Mouse (Mus musculus) left cerebral cortex, postnatal 10 days (tissue): ENCODE results near the gene Iqgap2. TPM values are rescaled to one million over a fixed set of nuclear protein-coding genes. Genes with fewer than 3 reads are reported as not detected.

Experiments used
- DNase-seq, 2 experiments: peaks; one replicate each; pipeline ENCODE4 v3.0.0; 2021 to 2022; ENCODE audit warnings: low spot score in 2 of 2, mixed read lengths in 1 of 2; ENCODE audit errors: extremely low spot score in 1 of 2
- intact Hi-C: fragments of 180-260 bp; cut with DNase I; formaldehyde crosslinking; loops from one replicate; pipeline ENCODE4 v1.15.1; 2025
- total RNA-seq, 2 experiments: library from RNA; stranded (reverse); gene quantifications; 2 replicates each; pipeline ENCODE4 v1.2.3; 2021

Iqgap2 gene
- total RNA-seq, 2 experiments from 2014 or later: 10.9 TPM

DNA sequence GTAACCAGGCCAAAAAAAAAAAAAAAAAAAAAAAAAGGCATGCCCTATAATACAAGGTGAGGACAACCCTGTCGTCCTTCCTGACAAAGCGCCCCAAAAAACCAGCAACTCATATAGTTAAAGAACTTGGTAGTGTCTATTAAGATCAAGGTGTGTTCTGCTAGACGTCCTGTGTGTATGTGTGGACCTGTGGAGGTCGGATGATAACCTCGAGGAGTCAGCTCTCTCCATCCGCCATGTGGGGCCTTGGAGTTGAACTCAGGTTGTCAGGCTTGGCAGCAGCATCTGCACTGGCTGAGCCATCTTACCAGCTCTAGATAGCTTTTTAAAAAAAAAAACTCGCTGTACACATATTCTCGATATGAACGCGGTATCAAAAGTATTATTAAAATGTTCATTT lies 2.4 kb downstream of the Iqgap2 start:
- no peak for DNase-seq
- intact Hi-C loops: no loop called here

DNA sequence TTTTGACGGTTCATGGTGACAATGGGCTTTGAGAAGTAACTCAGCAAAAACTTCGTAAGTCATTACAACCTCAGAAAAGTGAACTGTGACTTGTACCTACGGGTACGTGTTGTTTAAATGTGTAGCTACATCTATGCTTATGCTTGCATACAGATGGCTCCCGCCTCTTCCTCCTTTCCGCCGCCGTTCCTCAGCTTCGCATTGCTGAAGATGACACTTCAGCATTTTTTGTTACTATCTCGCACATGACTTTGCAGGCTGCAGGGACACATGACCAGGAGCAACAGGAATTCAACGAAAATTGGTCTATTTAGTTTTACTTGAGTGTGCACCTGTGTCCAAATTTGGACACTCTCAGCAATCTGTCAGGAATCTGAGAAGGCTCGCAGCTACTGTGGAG lies 3.1 kb downstream of the Iqgap2 start:
- intact Hi-C loops: no loop called here
- DNase-seq: no peak

DNA sequence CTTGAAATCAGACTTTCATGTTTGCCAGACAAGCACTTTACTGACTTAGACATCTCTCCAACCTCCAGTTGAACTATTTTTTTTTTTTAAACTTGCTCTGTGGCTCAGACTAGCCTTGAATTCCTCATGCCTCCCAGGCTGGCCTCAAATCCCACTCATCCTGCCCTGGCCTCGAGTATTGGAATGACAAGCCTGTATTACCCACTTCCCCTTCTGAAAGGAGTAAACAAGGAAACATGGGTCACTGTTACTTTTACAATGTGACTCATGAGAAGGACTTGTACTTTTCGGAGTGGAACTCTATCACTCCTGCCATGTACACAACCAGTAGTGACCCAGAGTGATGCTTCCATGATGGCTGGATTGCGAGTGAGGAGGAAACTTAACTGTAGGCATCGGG lies 3.6 kb downstream of the Iqgap2 start:
- DNase-seq: no peak
- intact Hi-C loops: no loop called here

DNA sequence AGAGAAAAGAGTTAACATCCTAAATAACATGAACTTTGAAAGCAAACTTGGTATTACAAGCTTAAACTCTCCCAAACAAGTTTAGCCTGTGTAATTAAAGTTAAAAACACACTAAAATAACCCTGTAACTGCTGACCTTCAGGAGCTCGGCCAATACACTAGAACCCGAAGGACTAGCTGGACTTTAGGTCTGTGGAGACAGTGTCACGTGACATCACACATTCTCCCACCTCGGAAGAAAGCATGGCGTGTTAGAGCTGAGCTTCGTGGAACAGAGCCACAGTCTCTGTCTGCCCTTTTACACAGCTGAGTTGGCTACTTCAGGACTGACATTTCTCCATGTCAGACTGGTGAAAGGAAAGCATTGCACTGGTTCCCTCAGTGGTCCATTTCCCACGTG lies 4.3 kb downstream of the Iqgap2 start:
- intact Hi-C loops: no loop called here
- DNase-seq: no peak

DNA sequence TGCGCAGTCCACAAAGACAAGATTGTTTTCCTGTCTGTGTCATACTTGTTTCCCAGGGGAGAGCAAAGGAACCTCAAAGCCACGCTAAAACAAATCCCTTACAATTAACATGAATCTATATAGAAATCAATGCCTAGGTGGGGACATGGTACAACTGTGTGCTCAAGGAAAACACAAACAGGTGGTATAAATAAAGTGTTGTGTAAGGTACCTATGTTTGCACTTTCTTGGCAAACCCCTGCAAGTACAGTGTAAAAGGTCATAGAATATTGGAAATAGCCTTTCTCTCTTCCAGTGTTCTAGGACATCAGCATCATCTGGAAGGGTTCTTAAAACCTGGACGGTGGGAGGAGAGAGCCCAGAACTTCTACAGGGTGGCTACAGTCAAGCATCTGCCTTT lies 7.3 kb downstream of the Iqgap2 start:
- no peak for DNase-seq
- intact Hi-C loops: no loop called here

DNA sequence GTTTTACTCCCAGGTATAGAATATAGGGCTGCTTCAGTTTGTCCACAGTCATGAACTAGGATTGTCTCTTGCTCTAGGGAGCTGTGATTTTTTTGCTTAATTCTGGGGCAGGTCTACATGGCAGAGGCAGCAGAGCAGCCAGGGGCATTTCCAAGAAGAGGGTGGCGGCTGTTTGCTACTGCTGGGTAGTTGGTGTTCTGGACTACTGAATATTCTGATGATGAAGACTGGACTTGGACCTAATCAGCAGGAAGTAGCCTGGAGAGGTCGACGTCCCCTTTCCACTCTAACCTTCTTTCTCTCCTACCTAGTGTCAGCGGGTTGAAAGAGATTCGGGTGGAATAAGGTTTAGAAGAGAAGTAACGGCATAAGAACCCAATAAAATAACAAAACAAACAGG lies 9.7 kb downstream of the Iqgap2 start:
- DNase-seq: no peak
- intact Hi-C loops: no loop called here

DNA sequence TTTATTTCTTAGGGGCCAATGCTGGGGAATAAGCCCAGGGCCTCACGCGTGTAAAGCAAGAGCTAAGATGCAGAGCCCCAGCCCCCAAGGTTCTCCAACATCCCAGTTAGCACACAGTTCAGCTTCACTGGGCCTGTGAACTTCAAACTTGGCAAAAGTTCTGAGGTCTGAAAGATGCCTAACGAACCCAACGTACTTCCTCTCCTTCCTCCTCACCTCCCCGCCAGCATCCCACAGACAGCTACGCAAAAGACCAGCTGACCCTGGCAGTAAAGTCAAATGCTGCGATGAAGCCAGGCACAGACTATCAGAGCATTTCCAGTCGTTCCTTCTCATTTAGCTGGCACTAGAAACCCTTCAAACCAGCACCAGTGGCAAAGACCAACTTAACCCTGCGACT lies 10.3 kb downstream of the Iqgap2 start:
- DNase-seq: no peak
- intact Hi-C loops: no loop called here

DNA sequence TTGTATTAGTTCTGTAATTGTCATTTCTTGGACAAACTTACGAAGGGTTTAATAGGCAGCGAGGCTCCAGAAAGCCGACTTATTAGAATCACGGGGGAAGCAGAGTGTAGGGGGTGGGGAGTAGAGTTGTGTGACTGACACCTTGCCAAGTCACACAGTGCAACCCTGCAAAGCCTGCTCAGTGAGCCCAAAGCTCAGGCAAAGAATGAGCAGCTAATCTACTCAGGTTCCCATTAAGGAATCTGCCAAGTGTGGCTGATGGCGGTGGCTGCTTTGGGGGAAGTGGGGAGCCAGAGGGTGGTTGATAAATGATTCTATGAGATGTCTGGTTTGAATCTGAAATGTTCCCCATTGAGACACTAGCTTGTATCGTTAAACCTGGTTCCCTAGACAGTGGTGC lies 11.1 kb downstream of the Iqgap2 start:
- no peak for DNase-seq

DNA sequence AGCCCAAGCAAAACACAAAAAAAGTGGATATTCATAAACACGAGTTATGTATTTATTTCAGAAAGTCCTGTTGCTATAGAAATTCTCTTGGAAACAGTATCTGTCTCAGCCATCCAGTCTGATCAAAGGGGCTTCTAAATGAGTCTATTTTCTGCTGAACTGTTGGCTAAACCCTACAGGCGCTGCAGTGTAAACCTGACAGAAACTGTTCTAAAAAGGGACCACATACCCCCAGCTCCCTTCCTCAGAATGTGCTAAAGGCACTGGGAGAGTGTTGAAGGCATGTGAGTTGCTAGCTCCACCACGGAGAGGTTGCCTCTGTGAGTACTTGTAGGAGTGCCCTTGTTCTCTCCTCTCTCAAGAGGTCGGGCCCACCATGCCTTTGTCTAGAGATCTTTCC lies 19.7 kb downstream of the Iqgap2 start:
- intact Hi-C loops: no loop called here
- peak in 1 of 2 experiments; percentile 42 for DNase-seq

More for the DNA sequence above, 11.1 kb downstream of the Iqgap2 start:
- intact Hi-C loops: no loop called here

DNA sequence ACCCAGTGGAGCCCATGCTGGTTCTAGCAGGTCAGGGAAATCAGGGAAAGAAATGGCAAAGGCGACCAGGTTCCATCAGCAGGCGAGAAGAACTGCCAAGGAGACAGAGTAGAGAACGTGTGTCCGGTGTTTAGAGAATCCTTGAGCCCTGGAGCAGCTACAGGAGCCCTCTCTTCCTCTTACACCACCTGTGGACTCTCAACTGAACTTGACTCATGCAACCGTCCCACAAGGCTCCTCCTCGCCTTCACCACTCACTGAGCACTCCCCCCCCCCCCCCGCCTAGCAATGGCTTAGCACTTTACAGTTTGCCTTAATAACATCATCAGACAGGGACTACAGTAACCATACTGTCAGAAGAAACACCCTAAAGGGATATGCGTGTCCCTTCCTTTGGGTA lies 21.1 kb downstream of the Iqgap2 start:
- intact Hi-C loops: no loop called here

DNA sequence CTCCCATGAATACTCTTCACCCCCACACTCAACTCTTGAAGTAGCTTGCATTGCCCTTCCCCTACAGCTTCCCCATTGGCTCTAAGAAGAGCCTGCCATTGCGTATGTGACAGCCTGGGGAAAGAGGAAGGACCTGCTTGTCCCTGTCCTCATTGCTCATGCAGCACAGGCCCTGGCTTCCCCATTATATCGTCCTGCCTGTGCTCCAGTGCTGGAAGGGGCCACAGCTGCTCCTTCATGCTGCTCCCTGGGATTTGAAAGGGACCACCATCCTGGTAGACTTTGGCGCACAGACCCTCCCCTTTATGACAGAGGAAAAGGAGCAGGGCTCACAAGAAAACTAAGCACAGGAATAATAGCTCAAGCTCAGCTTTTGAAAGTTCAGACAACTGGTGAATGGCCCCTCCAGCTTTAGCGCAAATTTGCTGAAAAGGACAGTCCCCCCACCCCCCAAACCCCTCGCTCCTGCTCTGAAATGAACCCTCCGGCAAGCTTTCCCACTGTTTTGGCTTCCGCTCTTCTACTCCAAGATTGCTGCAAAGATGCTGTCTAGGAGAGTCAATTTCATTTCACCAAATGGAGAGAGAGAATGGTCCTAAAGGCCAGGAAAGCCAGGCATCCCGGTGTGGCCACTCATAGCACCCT lies 22.7 kb downstream of the Iqgap2 start:
- no peak for DNase-seq
- intact Hi-C loops: no loop called here

More for the DNA sequence above, 21.1 kb downstream of the Iqgap2 start:
- no peak for DNase-seq

DNA sequence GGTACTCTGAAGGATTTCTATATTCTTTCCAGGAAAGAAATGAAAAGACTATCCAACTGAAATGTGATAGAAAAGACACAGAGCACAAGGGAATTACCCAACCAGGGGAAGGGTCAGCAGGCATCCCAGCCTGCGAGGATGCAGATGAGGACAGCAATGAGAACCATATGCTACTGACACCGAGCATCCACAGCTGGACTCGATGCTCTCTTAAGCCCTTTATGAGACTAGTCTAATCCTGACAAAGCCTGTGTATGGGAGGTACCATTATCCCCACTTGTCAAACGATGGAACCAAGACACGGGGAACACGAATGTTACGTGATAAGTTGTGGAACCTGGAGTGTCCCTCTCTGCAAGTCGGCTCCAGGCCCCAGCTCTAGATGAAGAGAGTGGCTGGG lies 29.5 kb downstream of the Iqgap2 start:
- DNase-seq: no peak
- intact Hi-C loops: no loop called here

DNA sequence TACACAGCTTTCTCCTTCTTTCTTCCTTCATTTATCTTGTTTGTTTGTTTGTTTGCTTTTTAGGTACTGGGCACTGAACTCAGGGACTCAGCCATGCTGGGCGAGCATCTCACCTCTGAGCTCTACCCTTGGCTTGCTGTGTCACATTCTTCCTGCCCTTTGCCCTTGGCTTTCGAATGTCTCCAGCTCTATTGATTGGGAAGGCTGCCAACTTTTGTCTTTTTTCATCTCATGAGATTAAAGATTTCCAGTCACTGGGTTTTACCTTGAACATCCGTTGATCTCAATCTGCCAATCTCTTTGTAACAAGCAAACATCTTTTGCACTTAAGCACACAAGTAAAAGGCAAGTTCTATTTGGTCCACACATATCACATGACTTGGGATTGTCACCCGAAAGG lies 32.5 kb downstream of the Iqgap2 start:
- no peak for DNase-seq
- intact Hi-C loops: no loop called here

DNA sequence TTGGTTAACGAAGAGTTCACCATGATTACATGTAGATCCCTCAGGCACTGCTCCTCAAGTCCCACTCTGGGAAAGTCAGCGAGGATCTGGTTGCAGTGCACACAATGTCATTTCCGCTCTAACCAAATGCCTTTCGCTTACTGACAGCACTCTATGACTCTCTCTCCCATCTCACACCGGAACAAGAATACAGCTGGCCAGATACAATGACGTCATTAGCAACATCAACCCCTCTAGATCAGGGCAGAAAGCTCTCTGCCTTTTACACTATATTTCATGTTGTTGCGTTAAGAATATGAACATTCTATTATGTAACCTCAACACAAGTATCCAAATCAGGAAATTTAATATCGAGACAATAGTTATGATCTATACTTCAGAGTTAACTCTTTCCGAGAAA lies 32.9 kb downstream of the Iqgap2 start:
- intact Hi-C loops: no loop called here
- DNase-seq: no peak

DNA sequence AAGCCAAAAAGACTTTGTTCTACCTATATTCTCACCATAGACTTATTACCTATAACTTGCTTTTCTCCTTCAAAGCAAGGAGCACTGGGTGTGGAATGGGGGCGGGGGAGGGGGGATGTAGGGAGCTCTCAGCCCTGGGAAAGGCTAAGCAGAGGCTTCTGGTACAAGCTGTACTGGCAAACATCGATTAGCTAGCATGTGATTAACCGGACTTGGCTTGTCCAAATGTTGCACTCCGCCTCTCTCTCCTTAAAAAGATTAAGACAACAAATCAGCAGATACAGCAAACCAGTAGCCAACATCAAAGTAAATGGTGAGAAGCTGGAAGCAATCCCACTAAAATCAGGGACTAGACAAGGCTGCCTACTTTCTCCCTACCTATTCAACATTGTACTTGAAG lies 36.2 kb downstream of the Iqgap2 start:
- DNase-seq: no peak
- intact Hi-C loops: no loop called here

DNA sequence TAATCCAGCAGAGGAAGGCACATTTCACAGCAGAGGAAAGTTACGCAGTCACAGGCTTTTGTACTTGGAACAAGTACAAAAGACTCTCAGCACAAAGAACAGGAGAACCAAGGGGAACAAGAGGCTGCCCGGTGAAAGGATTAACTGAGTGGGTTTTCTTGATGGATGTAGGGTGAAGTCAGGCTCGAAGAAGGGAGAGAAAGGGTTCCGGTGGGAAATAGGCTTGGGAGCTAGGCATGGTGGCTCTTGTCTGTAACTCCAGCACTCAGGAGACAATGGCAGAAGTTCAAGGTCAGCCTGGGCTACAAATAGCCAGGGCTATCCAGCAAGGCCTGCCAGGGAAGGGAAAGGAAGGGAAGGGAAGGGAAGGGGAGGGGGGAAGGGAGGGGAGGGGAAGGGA lies 40.1 kb downstream of the Iqgap2 start:
- DNase-seq: no peak
- intact Hi-C loops: no loop called here

DNA sequence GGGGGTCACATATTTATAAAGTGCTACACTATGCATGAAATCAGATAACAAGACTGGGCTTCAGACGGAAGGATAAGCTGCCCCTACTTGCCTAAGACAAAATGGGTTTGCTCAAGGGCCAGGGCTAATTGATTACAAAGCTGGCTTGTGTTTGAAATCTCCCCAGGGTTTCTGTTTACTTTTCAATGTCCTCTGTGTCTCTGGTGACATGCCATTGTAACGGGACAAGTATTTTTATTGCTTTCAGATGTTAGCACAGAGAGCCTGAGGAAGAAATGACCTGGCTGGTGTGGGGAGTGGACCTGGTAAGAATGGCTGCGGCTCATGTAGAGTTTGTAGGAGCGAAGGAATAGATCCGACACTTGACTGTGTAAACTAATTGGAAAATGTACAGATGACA lies 41.3 kb downstream of the Iqgap2 start:
- no peak for DNase-seq
- intact Hi-C loops: no loop called here

DNA sequence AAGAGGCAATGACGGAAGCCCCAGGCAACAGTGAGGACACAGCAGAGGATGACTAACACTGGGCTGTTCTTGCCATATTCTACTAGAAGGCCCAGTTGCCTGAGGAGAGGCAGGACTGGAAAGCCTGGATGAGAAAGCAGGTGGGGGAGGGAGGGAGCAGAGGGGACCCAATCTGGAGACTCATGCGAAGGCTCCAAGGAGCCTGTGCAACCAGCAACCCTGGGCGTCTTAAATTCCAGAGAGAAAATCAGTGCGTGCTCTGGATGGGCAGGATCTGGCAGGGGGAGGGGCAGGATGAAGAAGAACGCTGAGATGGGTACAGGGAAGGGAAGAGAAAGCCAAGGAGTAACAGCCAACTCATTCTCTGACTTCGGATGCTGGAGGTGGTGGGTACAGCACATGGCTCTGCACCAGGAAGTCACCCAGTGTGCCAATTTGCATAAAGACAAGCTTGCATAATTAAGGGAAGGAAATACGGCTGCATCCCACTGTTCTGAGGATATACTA lies 42.2 kb downstream of the Iqgap2 start:
- intact Hi-C loops: no loop called here

DNA sequence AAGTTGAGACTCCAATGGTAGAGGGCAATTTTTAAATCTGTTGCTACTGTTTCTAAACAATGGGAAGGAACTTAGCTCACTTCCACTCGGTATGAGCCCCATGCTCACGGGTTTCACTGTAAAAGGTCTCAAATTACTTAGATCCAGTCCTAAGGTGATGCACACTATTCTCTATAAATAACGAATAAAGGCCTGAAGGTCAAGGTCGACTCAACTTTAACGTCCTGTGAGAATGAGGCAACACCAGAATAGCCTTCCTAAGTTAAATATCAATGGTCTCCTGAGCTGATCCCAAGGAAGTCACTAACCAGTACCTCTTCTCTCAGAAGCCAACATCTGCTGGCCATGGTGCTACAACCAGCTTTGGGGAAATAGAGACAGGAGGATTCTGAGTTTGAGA lies 45.4 kb downstream of the Iqgap2 start:
- intact Hi-C loops: no loop called here
- DNase-seq: no peak

More for the DNA sequence above, 42.2 kb downstream of the Iqgap2 start:
- DNase-seq: no peak

DNA sequence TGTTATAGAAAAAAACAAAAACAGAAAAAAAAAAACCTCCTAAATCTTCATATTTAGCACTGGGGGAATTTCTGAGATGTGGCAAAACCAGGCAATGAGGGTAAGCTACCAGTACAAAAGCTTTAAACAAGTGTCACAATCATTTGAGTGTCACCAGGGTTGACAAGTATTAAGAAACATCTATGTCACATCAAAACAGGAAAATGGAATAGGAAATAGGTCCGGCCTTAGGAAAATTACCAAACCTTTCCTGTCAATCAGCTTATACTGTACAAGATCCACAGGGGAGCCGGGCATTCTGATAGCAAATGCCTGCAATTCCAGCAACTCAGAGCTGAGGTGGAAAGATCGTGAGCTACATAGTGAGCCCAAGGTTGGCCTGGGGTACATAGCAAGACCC lies 46.8 kb downstream of the Iqgap2 start:
- intact Hi-C loops: no loop called here
- DNase-seq: no peak

DNA sequence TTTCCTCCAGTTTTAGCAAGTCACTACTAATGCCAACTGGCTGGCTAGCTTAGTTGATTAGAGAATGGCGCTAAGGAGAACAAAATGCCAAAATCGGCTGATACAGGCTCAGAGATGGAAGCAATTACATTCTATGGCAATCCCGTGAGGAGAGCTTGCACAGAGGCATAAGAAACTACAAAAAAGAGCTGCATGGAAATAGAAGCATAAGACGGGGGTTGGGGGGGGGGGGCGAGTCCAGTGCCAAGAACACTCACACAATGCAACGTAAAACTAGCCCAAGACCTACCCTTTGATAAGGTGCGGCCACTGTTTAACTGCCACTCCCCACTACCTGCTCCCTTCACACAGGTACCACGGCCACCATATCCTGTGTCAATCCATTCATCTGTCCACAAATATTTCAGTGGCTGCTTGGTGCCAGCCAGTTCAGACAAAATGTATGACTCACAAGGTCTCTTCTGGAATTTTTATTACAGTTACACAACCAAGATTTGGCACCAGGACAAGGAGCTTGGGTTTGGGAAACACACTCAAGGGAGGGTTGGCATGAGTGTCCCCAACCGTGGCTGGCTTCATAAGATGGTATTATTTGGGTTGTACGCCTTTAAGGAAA lies 48.2 kb downstream of the Iqgap2 start:
- intact Hi-C loops: no loop called here
- DNase-seq: no peak
